Mouse (Mus musculus): Measurements from ENCODE around the gene Nab2. TPM values are rescaled to one million over a fixed set of nuclear protein-coding genes. Genes with fewer than 3 reads are reported as not detected.
"Not testable (repeated sequence)": the region's sequence is repeated elsewhere in the genome, so short reads cannot be mapped to it uniquely, and the experiment has no call there.

Nab2 gene
- polyA plus RNA-seq, 1 experiment from 2014 or later: 5.6 TPM

DNA sequence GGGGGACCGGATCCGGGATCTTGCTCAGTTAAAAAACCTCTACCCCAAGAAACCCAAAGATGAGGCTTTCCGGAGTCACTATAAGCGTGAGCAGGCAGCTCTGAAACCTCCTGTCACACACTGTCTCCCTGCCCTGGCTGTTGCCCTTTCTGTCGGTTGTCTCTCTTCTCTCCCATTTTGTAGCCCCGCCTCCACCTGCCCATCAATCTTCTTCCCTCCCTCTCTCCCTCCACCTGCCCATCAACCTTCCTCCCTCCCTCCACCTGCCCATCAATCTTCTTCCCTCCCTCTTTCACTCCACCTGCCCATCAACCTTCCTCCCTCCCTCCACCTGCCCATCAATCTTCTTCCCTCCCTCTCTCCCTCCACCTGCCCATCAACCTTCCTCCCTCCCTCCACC, 10.8 kb downstream of the Nab2 start:
- H3K27ac ChIP-seq; DNase-seq (ENCODE audit: extremely low spot score, low spot score); H3K36me3 ChIP-seq (replicated peaks); H3K9me3 ChIP-seq; H3K4me3 ChIP-seq: not testable (repeated sequence)
- H3K4me1 ChIP-seq: peaks cover 48% of the 10 kb centered on the region
- peaks cover 54% of the 10 kb centered on the region for H3K27me3 ChIP-seq (ENCODE audit: poor library complexity, severe bottlenecking)
- 46% methylated on average over 6 of the region's 6 CpGs for WGBS

DNA sequence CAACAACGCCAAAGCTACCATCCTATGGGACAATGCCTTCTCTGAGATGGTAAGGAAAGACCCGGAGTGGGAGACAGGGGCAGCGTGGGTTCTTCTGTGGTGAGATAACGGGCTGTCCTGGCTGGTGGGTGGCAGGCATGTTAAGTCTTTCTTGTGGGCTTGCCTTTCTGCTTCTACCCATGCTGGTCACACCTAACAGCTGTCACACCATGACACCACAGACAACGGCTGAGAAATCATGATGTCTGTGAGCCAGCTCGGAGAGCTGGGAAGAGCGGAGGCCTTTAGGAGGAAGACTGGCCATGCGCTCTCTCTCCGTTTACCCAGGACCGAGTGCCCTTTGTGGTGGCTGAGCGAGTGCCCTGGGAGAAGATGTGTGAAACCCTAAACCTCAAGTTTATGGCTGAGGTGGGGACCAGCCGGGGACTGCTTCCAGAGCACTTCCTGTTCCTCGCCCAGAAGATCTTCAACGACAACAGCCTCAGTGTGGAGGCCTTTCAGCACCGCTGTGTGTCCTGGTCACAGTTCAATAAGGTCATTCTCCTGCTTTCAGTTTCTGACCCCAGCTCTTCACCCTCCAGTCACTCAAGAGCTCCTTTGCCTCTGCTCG, 13.3 kb downstream of the Nab2 start:
- DNase-seq (ENCODE audit: extremely low spot score, low spot score): no peak
- Histone ChIP-seq H3K4me3 (no peak overlapping the region), H3K4me1 (peaks cover 27% of the 10 kb centered on the region), H3K27ac (no peak overlapping the region), H3K36me3 (replicated peaks) (no peaks in the 10 kb centered on the region; the same call in 1 of the 2 replicates), H3K27me3 (ENCODE audit: poor library complexity, severe bottlenecking) (peaks cover 29% of the 10 kb centered on the region), H3K9me3 (no peaks in the 10 kb centered on the region)
- WGBS: 78% methylated on average over 16 of the region's 16 CpGs

DNA sequence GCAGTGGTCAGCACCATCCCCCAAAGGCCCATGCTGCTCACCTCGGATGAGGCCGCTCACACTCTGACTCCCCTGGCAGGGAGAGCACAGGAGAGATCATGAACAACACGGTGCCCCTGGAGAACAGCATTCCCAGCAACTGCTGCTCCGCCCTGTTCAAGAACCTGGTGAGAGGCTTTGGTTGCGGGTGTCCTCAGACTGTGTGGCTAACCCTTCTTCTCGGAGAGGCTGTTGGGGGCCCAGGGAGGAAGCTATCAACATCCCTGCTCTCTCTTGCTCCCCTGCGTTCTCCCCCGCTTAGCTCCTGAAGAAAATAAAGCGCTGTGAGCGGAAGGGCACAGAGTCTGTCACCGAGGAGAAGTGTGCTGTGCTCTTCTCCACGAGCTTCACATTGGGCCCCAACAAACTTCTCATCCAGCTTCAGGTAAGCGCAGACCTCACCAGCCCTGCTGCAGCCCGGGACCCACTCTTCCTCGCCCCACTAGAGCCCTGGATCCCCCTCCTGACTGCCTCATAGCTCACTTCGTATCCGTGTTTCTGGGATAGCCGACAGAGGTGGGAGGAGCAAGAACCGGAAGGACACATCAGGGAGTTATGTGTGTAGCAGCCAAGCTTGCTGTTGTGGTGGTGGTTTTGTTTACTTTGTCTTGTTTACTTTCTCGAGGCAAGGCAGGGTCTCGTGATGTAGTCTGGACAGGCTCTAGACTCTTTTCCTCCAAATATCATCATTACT, 15.3 kb downstream of the Nab2 start:
- peaks cover 19% of the 10 kb centered on the region for H3K4me1 ChIP-seq
- no peaks in the 10 kb centered on the region for H3K9me3 ChIP-seq
- peaks cover 9% of the 10 kb centered on the region for H3K27me3 ChIP-seq (ENCODE audit: poor library complexity, severe bottlenecking)
- no peak overlapping the region for H3K4me3 ChIP-seq
- no peak overlapping the region for H3K27ac ChIP-seq
- DNase-seq (ENCODE audit: extremely low spot score, low spot score): no peak
- 55% methylated on average over 21 of the region's 21 CpGs for WGBS
- H3K36me3 ChIP-seq (replicated peaks): no peaks in the 10 kb centered on the region; the same call in 1 of the 2 replicates

DNA sequence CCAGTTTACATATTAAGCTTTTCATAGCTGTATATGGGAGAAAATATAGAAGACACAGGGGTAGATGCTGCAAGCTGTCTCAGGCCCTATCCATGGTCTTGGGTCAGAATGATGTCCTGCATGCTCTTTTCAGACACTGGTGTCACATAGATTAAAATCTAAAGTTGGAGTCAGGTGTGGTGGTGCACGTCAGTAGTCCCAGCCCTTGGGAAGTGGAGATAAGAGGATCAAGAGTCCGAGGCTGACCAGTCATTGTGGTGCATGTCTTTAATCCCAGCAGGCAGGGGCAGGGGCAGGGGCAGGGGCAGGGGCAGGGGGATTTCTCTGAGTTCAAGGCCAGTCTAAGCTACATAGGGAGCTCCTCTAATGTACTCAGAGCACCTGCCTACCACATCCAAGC, 22.6 kb downstream of the Nab2 start:
- WGBS: 33% methylated on average over 2 of the region's 2 CpGs

DNA sequence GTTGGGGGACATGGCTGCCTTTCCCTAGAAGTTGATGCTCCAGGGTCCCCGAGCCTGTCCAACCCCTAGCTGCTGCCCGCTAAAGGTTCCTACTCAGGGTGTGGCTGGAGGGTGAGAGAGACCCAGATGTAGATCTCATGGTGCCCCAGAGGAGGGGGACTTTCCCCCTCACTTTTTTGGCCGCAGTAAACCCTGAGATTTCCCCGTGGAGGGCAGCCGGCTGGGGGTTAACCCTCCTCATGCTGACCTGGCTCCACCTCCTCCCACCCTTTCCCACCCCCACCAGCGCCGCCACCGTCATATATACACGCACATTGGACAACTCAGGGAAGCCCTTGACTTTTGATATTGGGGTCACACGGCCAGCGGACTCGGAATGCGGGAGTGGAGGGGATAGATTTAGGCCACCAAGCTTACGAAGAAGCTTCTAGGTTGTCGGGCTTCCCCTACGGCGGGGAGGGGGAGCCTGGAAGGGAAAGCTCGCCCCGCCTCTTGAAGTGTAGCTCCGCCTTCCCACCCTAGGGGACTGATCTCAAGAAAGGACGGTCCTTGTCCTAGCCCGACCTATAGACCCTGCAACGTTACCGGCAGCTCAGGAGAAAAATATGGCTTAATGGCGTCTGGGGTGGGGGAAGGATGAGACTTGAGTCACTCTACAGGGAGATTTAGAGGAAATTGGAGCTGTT, 24.7 kb downstream of the Nab2 start:
- Histone ChIP-seq H3K4me3 (peak overlapping the region; percentile 50), H3K9me3 (no peaks in the 10 kb centered on the region), H3K27ac (peak overlapping the region; percentile 84), H3K36me3 (replicated peaks) (no peaks in the 10 kb centered on the region), H3K27me3 (ENCODE audit: poor library complexity, severe bottlenecking) (peaks cover 43% of the 10 kb centered on the region), H3K4me1 (peaks cover 38% of the 10 kb centered on the region)
- WGBS: 4% methylated on average over 25 of the region's 25 CpGs
- DNase-seq (ENCODE audit: extremely low spot score, low spot score): no peak

More for the DNA sequence above, 22.6 kb downstream of the Nab2 start:
- Histone ChIP-seq H3K27ac (no peak overlapping the region), H3K36me3 (replicated peaks) (no peaks in the 10 kb centered on the region), H3K4me3 (no peak overlapping the region), H3K9me3 (no peaks in the 10 kb centered on the region), H3K27me3 (ENCODE audit: poor library complexity, severe bottlenecking) (peaks cover 38% of the 10 kb centered on the region), H3K4me1 (peaks cover 38% of the 10 kb centered on the region)
- no peak for DNase-seq (ENCODE audit: extremely low spot score, low spot score)

DNA sequence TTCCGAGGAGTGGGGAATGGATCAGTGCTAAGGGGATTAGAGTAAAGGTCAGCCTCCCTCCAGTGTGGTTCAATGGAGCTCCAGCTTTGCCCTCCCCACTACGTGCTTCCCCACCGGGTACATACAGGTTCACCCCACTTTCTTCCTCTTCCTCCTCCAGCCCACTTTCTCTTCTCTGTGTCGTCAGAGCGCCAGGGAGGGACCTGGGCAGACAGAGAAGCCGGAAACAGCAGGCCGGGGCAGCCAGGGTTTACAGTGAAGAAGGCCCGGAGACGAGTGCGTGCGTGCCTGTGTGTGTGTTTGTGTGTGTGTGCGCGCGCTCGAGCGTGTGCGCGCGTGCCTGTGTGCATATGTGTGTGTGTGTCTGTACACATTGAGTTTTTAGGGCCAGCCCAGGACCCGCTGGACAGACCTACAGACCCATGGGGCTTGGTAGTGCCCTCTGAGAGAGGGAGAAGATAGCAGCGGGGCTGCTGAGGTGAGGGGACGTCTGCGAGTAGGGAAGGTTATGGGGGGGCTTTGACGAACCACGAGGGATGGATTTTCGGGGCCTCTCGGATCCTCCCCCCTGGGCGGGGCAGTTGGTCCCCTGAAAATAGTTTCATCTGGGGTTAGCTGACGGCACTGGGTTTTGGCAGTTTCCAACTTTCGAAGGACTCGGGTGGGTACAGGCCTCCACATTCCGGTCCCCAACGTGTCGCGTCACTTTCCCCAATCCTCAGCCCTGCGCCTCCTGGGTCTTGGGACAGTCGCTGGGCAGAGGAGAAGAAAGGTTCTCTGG, 25.4 kb downstream of the Nab2 start, which contains the start of gene Stat6:
TSS of gene Stat6 (plus strand) at position 215 of the 781 bp plus-strand sequence.
- 4% methylated on average over 37 of the region's 37 CpGs for WGBS
- peaks cover 43% of the 10 kb centered on the region for H3K27me3 ChIP-seq (ENCODE audit: poor library complexity, severe bottlenecking)
- peak; percentile 59 for DNase-seq (ENCODE audit: extremely low spot score, low spot score)
- H3K4me1 ChIP-seq: peaks cover 35% of the 10 kb centered on the region
- H3K9me3 ChIP-seq: no peaks in the 10 kb centered on the region
- H3K4me3 ChIP-seq: peak within 1 kb of the TSS; percentile 50
- H3K36me3 ChIP-seq (replicated peaks): no peaks in the 10 kb centered on the region
- H3K27ac ChIP-seq: peak within 1 kb of the TSS; percentile 84

DNA sequence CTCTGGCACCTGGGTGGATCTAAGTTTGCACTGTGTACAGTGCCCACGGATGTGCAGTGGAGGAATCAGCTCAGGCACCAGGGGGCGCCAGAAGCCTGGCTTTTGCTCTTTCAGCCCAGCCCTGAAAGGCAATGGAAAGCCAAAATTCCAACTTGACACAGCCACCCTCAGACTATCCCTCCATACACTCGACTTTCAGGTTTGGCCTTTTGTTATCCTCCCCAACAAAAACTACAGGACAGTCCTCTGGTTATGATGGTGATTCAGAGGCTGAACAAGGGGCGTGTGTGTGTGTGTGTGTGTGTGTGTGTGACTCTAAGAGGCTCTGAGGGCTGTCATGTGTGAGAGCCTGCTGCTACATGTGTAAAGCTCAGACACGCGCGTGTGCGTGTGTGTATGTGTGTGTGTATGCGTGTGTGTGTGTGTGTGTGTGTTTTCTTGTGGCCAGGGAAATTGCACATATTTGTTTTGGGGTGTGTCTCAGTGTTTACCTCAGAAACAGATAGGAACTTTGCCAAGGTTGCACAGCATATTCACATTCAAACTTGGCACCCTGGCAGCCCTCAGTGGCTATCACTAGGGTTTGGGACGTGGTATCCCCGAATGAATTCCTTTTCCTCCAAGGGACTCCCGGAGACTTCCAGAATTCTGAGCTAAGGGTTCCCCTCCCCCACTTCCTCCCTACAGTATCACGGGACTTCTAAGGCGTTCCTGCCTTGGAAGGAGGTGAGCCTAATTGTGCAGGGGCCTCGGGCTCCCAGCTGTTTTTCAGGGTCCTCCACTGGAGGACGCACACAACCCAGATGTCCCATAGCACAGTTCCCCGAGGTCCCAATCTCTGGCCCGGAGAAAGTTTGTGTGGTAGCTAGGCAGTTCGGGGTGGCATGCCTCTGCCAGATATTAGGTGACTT, 26.3 kb downstream of the Nab2 start:
- WGBS: 8% methylated on average over 19 of the region's 19 CpGs
- Histone ChIP-seq H3K9me3 (no peaks in the 10 kb centered on the region), H3K4me1 (peaks cover 29% of the 10 kb centered on the region), H3K27ac (peak overlapping the region; percentile 84), H3K27me3 (ENCODE audit: poor library complexity, severe bottlenecking) (peaks cover 43% of the 10 kb centered on the region), H3K4me3 (peak overlapping the region; percentile 50), H3K36me3 (replicated peaks) (no peaks in the 10 kb centered on the region)
- DNase-seq (ENCODE audit: extremely low spot score, low spot score): peak; percentile 77

DNA sequence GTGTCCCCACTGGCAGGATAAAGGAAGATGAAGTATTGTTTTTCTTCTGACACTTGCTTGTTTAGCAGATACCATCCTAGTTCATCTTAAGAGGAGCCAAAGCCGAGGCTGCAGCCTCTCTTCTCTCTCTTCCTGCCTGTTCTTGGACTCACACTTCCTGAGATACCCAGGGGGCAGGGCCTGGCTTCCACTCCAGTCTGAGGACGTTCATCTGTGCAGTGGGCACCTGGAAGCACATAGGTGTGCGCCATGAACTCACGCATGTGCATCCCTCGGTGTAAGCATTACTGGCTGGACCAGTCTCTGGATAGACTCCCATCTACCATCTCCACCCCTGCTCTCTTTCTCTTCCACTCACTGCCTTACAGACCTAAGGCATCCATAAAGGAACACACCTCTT, 27.9 kb downstream of the Nab2 start:
- Histone ChIP-seq H3K4me1 (peaks cover 29% of the 10 kb centered on the region), H3K4me3 (no peak overlapping the region), H3K36me3 (replicated peaks) (no peaks in the 10 kb centered on the region), H3K27me3 (ENCODE audit: poor library complexity, severe bottlenecking) (peaks cover 43% of the 10 kb centered on the region), H3K9me3 (no peaks in the 10 kb centered on the region), H3K27ac (no peak overlapping the region)
- 72% methylated on average over 5 of the region's 5 CpGs for WGBS
- DNase-seq (ENCODE audit: extremely low spot score, low spot score): no peak

DNA sequence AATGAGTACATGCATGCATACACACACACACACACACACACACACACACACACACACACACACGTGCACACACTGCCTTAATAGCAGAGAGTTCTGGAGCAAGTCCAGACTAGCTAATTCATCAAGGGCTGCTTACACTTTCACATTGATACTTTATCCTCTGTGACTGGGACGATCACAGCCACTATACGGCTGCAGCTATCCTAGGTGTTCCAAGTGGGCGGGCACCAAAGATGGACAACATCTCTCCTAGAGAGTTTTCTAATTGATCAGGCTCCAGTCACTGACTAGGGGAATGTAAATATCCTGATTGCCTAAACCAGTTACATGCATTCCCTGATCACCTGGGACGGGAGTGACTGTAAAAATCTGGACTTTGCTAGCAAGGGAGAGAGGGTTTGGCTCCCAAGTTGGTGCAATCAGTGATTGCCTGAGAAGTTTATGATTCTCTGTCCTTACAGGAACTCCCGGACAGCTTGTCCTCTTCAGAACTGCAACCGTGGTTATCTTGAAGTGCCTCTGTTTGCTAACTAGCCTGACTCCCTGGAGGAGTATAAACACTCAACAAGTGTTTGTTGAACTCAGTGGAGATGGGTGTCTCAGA, 35.6 kb downstream of the Nab2 start:
- Histone ChIP-seq H3K9me3 (no peaks in the 10 kb centered on the region), H3K36me3 (replicated peaks) (no peaks in the 10 kb centered on the region), H3K4me1 (no peaks in the 10 kb centered on the region), H3K27me3 (ENCODE audit: poor library complexity, severe bottlenecking) (no peaks in the 10 kb centered on the region), H3K4me3 (no peak overlapping the region), H3K27ac (no peak overlapping the region)
- DNase-seq (ENCODE audit: extremely low spot score, low spot score): no peak
- 86% methylated on average over 7 of the region's 7 CpGs for WGBS

DNA sequence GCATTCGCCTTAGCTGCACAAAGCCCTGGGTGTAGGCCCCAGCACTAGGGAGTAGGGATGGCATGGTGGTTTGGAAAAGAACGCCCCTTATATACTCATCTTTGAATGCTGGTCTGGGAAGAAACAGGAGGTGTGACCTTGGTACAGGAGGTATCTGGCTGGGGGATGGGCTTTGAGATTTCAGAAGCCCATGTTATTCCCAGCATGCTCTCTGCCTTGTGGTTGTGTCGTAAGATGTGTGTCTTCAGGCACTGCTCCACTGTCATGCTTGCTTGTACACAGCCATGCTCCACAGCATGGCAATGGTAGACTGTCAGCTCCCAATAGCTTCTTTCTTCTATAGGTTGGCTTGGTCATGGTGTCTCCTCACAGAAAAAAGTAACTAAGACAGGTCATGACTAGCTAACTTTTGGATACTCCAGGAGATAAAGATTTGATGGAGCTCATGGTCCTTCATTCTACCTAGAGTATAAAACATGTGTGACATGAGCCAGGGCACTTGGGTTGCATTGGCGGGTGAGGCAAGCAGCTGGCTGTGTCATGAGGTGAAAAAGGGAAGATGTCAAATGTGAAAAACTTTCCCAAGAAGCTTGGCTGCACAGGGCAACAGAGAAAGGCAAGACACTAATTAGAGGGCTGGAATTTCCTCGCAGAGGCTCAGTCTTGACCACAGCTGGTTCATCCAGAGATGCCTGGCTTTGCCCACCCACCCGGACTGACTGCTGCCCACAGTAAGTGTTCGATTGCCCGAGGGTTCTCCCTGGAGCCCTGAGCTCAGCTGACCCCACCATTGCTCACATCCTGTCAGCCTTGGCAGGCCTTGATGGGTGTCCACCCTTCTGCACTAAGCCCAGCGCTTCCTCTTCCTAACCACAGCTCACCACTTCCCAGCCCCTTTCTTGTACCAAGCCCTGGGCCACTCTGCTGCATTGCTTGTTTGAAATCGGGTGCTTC, 36.8 kb downstream of the Nab2 start:
- H3K4me1 ChIP-seq: no peaks in the 10 kb centered on the region
- WGBS: 84% methylated on average over 10 of the region's 10 CpGs
- DNase-seq (ENCODE audit: extremely low spot score, low spot score): no peak
- no peaks in the 10 kb centered on the region for H3K36me3 ChIP-seq (replicated peaks)
- H3K27ac ChIP-seq: no peak overlapping the region
- H3K9me3 ChIP-seq: peaks cover 4% of the 10 kb centered on the region; the same call in 1 of the 2 replicates
- H3K27me3 ChIP-seq (ENCODE audit: poor library complexity, severe bottlenecking): no peaks in the 10 kb centered on the region
- H3K4me3 ChIP-seq: no peak overlapping the region

DNA sequence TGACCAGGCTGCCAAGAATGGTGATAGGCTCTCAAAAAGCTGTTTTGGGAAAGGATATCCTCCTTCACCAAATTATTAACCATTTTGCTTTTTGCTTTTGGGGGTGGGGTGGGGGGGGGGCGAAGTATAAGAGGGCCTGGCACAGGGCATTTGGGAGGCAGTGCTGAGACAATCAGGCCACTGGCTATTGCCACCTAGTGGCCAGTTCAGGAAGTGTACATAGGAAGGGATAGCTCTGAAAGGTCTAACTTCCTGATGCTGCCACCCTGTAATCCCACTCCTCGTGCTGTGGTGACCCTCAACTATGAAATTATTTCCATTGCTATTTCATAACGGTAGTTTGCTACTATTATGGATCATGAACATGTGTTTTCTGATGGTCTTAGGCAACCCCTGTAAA, 41.9 kb downstream of the Nab2 start:
- H3K9me3 ChIP-seq: peaks cover 6% of the 10 kb centered on the region; the same call in 1 of the 2 replicates
- no peak overlapping the region for H3K27ac ChIP-seq
- 88% methylated on average over 3 of the region's 3 CpGs for WGBS
- no peak overlapping the region for H3K4me3 ChIP-seq
- no peaks in the 10 kb centered on the region for H3K27me3 ChIP-seq (ENCODE audit: poor library complexity, severe bottlenecking)
- peaks cover 14% of the 10 kb centered on the region for H3K4me1 ChIP-seq
- no peak for DNase-seq (ENCODE audit: extremely low spot score, low spot score)
- H3K36me3 ChIP-seq (replicated peaks): no peaks in the 10 kb centered on the region

All from forebrain, embryonic 10.5 days (tissue).